Mouse (Mus musculus): ENCODE results near the gene Fyco1. TPM values are rescaled to one million over a fixed set of nuclear protein-coding genes. Genes with fewer than 3 reads are reported as not detected.
A peak's percentile ranks its signal among the peaks of the same experiment; 100 is the strongest.

Gene Fyco1
- polyA plus RNA-seq, 1 experiment: 3.6 TPM

- no peak for TF ChIP-seq GATA1 (IDR thresholded peaks at IDR 0.05; ENCODE audit: low read length)
These were observed 11.5 kb downstream of the Fyco1 start for GRCm38 (mm10) chr9:123840243-123840642.

GRCm38 (mm10) chr9:123835851-123836250, 15.8 kb downstream of the Fyco1 start:
- peak; percentile 47 for TF ChIP-seq GATA1 (IDR thresholded peaks at IDR 0.05; ENCODE audit: low read length)

- no peak for TF ChIP-seq GATA1 (IDR thresholded peaks at IDR 0.05; ENCODE audit: low read length)
These were observed 22.8 kb downstream of the Fyco1 start for GRCm38 (mm10) chr9:123828916-123829315.

- no peak for TF ChIP-seq GATA1 (IDR thresholded peaks at IDR 0.05; ENCODE audit: low read length)
These were observed 25.1 kb downstream of the Fyco1 start for GRCm38 (mm10) chr9:123826631-123827030.

- TF ChIP-seq GATA1 (IDR thresholded peaks at IDR 0.05; ENCODE audit: low read length): no peak
These were observed 33.1 kb downstream of the Fyco1 start for GRCm38 (mm10) chr9:123818601-123819000.

- no peak for TF ChIP-seq GATA1 (IDR thresholded peaks at IDR 0.05; ENCODE audit: low read length)
These were observed 35.7 kb downstream of the Fyco1 start for GRCm38 (mm10) chr9:123815996-123816395.

GRCm38 (mm10) chr9:123815444-123815843, 36.3 kb downstream of the Fyco1 start:
- TF ChIP-seq GATA1 (IDR thresholded peaks at IDR 0.05; ENCODE audit: low read length): no peak

- no peak for TF ChIP-seq GATA1 (IDR thresholded peaks at IDR 0.05; ENCODE audit: low read length)
These were observed 36.9 kb downstream of the Fyco1 start for GRCm38 (mm10) chr9:123814821-123815220.

GRCm38 (mm10) chr9:123814326-123814725, 37.4 kb downstream of the Fyco1 start:
- no peak for TF ChIP-seq GATA1 (IDR thresholded peaks at IDR 0.05; ENCODE audit: low read length)

GRCm38 (mm10) chr9:123811831-123812230, 39.9 kb downstream of the Fyco1 start:
- TF ChIP-seq GATA1 (IDR thresholded peaks at IDR 0.05; ENCODE audit: low read length): no peak

GRCm38 (mm10) chr9:123808583-123808982, 43.1 kb downstream of the Fyco1 start:
- TF ChIP-seq GATA1 (IDR thresholded peaks at IDR 0.05; ENCODE audit: low read length): no peak

- no peak for TF ChIP-seq GATA1 (IDR thresholded peaks at IDR 0.05; ENCODE audit: low read length)
These were observed 45.4 kb downstream of the Fyco1 start, which contains the start of gene Cxcr6 for GRCm38 (mm10) chr9:123806267-123806666. Gene Cxcr6, plus strand, starts transcription at chr9:123806475.

GRCm38 (mm10) chr9:123805241-123805640, 46.5 kb downstream of the Fyco1 start:
- no peak for TF ChIP-seq GATA1 (IDR thresholded peaks at IDR 0.05; ENCODE audit: low read length)

GRCm38 (mm10) chr9:123802896-123803295, 48.8 kb downstream of the Fyco1 start:
- no peak for TF ChIP-seq GATA1 (IDR thresholded peaks at IDR 0.05; ENCODE audit: low read length)

- TF ChIP-seq GATA1 (IDR thresholded peaks at IDR 0.05; ENCODE audit: low read length): no peak
These were observed 49.3 kb downstream of the Fyco1 start for GRCm38 (mm10) chr9:123802421-123802820.

GRCm38 (mm10) chr9:123801527-123801926, 50.2 kb downstream of the Fyco1 start:
- no peak for TF ChIP-seq GATA1 (IDR thresholded peaks at IDR 0.05; ENCODE audit: low read length)

- TF ChIP-seq GATA1 (IDR thresholded peaks at IDR 0.05; ENCODE audit: low read length): no peak
These were observed 55.5 kb downstream of the Fyco1 start for GRCm38 (mm10) chr9:123796174-123796573.

All from G1E-ER4 (cell line).